Mouse (Mus musculus): ENCODE data around the gene Cntnap4.
"Not testable (repeated sequence)": the region's sequence is repeated elsewhere in the genome, so short reads cannot be mapped to it uniquely, and the experiment has no call there.

The Cntnap4 gene

GRCm38 (mm10) chr8:112730583-112731432, 161.0 kb downstream of the Cntnap4 start:
- DNase-seq: no peak

- DNase-seq: peak; percentile 42
Observed at GRCm38 (mm10) chr8:112735575-112735974, 165.7 kb downstream of the Cntnap4 start.

GRCm38 (mm10) chr8:112743331-112743730, 173.5 kb downstream of the Cntnap4 start:
- no peak for DNase-seq

- no peak for DNase-seq
Observed at GRCm38 (mm10) chr8:112747296-112747695, 177.5 kb downstream of the Cntnap4 start.

DNA sequence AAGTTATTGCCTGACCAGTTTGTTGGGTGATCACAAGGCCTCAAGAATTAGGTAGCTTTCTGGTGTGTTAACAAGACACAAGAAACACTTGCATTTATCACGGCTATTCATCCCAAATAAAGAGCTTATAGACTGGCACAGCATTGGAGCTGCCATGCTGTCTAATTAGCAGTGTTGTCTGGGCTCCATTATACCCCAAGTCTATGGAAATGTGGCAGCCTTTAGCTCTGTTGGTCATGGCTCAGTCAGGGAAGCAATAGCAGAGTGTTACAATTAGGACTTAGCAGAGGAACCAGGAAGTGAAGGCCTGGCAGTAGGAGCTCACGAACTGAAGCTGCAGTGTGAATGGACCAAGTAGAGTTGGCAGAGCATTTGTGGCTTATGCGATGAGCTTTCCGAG, 185.3 kb downstream of the Cntnap4 start:
- no peak for DNase-seq

DNA sequence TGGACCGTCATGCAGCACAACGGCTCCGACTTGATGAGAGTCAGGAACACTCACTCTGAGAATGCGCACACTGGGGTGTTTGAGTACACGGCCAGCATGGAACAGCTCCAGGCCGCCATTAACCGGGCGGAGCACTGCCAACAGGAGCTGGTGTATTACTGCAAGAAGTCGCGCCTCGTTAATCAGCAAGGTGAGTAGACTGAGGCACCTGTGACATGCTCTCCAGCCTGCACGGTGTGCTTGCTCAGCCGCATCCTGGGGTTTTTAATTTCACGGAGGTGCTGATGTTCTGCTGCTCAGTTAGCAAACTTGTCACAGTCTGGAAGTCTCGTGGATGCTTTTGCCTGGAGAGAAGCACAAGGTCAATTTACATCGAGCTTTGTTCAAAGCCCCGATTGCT, 233.2 kb downstream of the Cntnap4 start:
- DNase-seq: no peak

GRCm38 (mm10) chr8:112809382-112809781, 239.5 kb downstream of the Cntnap4 start:
- no peak for DNase-seq

DNA sequence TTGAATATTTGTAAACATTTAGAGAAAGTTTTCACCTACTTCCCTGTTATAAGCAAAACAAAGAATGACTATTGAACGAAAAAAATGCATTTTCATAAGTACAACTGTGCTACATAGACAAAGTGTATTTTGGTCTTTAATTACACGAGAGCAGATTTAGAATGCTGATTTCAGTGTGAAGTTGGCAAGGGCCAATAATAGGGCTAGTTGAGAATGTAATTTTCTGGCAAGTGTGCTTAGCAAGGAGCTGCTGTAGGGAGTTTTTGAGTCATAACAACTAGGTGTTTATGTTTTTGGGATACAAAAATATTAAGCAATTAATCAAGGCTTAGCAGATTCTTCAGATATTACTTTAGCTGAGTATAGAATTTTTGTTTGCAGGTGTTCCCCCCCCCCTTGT, 271.2 kb downstream of the Cntnap4 start:
- DNase-seq: peak; percentile 20

- not testable (repeated sequence) for DNase-seq
Observed at GRCm38 (mm10) chr8:112849541-112849940, 279.7 kb downstream of the Cntnap4 start.

GRCm38 (mm10) chr8:112906458-112907112, 336.7 kb downstream of the Cntnap4 start:
- peak; percentile 96 for DNase-seq

DNA sequence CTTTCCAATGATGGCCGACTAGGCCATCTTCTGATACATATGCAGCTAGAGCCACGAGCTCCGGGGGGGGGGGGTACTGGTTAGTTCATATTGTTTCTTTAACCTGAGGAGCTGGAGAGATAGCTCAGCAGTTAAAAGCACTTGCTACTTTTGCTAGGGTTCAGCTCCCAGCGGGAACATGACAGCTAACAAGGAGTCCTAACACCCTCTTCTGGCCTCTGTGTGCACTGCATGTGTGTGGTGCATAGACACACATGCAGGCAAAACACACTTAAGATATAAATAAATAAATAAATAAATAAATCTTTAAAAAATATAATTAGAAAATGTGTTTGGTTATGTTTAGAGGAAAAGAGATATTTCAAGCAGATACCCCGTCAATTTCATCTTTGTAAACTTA, 339.7 kb downstream of the Cntnap4 start:
- peak; percentile 39 for DNase-seq

DNA sequence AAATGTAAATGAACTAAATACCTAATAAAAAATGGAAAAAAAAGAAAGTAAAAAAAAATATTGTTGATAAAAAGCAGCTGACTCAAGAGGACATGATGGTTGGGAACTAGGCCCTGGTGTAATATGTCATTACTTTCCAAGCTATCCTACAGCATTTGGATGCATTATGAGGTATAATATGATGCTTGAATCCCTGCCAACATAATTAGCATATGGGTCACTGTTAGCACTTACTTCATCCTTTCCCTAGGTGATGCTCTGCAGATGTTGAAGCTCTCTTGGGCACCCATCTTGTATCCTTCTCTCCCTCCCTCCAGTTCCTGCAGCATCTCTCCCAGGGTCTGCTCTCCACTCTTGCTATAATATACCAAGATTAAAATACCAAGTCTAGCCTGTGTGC, 341.6 kb downstream of the Cntnap4 start:
- no peak for DNase-seq

DNA sequence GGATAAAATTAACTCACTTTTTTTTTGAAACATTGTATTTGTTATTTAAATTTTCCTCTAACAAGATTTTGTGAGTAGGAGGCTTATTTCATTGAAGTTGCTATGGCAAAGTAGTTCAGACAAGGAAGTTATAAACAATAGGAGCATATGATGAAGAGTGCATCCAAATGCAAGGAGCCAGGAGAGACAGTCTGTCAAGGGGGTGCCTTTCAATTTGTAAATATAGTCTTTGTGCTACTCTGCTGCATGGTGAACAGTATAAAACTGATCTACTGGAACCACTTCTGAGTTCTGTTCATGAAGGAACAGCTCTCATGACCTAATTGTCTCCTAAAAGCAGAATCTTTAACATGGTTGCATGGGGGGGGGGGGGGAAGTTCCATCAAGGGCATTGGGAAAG, 352.3 kb downstream of the Cntnap4 start:
- DNase-seq: no peak

DNA sequence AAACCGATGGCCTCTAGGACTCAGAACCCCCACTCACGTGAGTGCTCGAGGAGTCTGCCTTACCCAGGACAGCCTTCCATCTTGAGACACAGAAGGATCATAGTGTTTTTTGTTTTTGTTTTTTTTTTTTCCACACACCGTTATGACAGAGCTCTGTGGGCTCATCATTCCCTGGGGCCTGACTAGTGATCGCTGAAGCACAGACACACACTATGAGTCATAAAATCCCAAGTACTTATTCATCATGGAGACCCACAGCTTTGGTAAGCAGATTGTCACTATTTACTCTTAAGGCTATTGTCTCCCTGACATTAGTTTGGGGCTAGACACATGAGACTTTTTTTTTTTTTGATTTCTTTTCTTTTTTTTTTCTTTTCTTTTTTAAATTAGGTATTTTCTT, 352.9 kb downstream of the Cntnap4 start:
- DNase-seq: no peak

Data from cerebellum, adult 9-11 months (tissue).